Mouse (Mus musculus) CH12.LX (cell line): ENCODE data around the gene Eps15. TPM values are rescaled to one million over a fixed set of nuclear protein-coding genes. Genes with fewer than 3 reads are reported as not detected.

Experiments
- DNase-seq: peaks from one replicate; pipeline ENCODE4 v3.0.0-alpha.2; 2013; ENCODE audit errors: extremely low read depth
- H3K27ac ChIP-seq: 2 replicates; pipeline ENCODE4 v1.5.1; 2012; ENCODE audit warnings: low read depth, mild to moderate bottlenecking, control low read depth, moderate library complexity; ENCODE audit not compliant: insufficient read depth
- H3K27me3 ChIP-seq: replicated peaks from 2 replicates; pipeline ENCODE3; 2012; ENCODE audit warnings: inconsistent platforms
- H3K36me3 ChIP-seq, 2 experiments: replicated peaks in 1 of 2; 2 replicates each; pipeline versions ENCODE3 to v1.6.1; 2012; ENCODE audit warnings: inconsistent platforms in 1 of 2, low read length in 1 of 2, mild to moderate bottlenecking in 1 of 2, mixed read lengths in 1 of 2, moderate library complexity in 1 of 2; ENCODE audit not compliant: control insufficient read depth in 1 of 2, insufficient read depth in 1 of 2
- H3K4me1 ChIP-seq, 2 experiments: 2 replicates each; pipeline ENCODE4 v1.6.1; 2012; ENCODE audit warnings: inconsistent platforms in 1 of 2, moderate library complexity in 1 of 2; ENCODE audit not compliant: insufficient read depth in 2 of 2, control insufficient read depth in 1 of 2
- H3K4me2 ChIP-seq: 2 replicates; pipeline ENCODE4 v1.6.1; 2012; ENCODE audit warnings: low read depth, mild to moderate bottlenecking, control low read depth; ENCODE audit not compliant: poor library complexity, insufficient read depth, severe bottlenecking
- H3K4me3 ChIP-seq, 3 experiments: fragments of 150-350 bp in 1 of 3; sonication (generic) in 1 of 3; replicated peaks in 1 of 3; 2 replicates each; pipeline versions ENCODE3 to v1.5.1; 2011 to 2012; ENCODE audit warnings: low read depth in 2 of 3, low read length in 2 of 3, mild to moderate bottlenecking in 2 of 3, moderate library complexity in 2 of 3, control low read depth in 1 of 3, improper control_type of control experiment in 1 of 3, inconsistent platforms in 1 of 3, mixed read lengths in 1 of 3; ENCODE audit not compliant: poor library complexity in 1 of 3
- H3K79me2 ChIP-seq: replicated peaks from 2 replicates; pipeline ENCODE4 v1.6.1; 2012; ENCODE audit warnings: mild to moderate bottlenecking, moderate library complexity; ENCODE audit not compliant: control insufficient read depth, poor library complexity, insufficient read depth, severe bottlenecking; ENCODE audit errors: extremely low read depth
- H3K9ac ChIP-seq: 2 replicates; pipeline ENCODE4 v1.6.1; 2012; ENCODE audit warnings: low read depth, mild to moderate bottlenecking, control low read depth, moderate library complexity; ENCODE audit not compliant: insufficient read depth
- H3K9me3 ChIP-seq: replicated peaks from 2 replicates; pipeline ENCODE3; 2012; ENCODE audit warnings: low read length, inconsistent platforms, mixed read lengths
- BHLHE40 ChIP-seq: IDR thresholded peaks from 2 replicates; pipeline ENCODE4 v1.6.1; 2011; ENCODE audit warnings: mild to moderate bottlenecking, low read depth, low read length, improper control_type of control experiment
- CHD1 ChIP-seq: IDR thresholded peaks from 2 replicates; pipeline ENCODE4 v1.6.1; 2012; ENCODE audit warnings: low read depth, low read length, improper control_type of control experiment, inconsistent platforms
- CHD2 ChIP-seq: IDR thresholded peaks from 2 replicates; pipeline ENCODE4 v1.6.1; 2011; ENCODE audit warnings: low read length, improper control_type of control experiment
- CTCF ChIP-seq, 2 experiments: IDR thresholded peaks in 1 of 2; conservative IDR thresholded peaks in 1 of 2; 2 replicates each; pipeline ENCODE4 v1.5.1; 2011 to 2012; ENCODE audit warnings: low read depth in 2 of 2, low read length in 2 of 2, improper control_type of control experiment in 1 of 2, inconsistent platforms in 1 of 2, mild to moderate bottlenecking in 1 of 2, moderate library complexity in 1 of 2
- E2F4 ChIP-seq: IDR thresholded peaks from 2 replicates; pipeline ENCODE4 v1.6.1; 2011; ENCODE audit warnings: low read depth, low read length, improper control_type of control experiment; ENCODE audit not compliant: insufficient replicate concordance
- EP300 ChIP-seq: IDR thresholded peaks from 2 replicates; pipeline ENCODE4 v1.6.1; 2011; ENCODE audit warnings: low read length, improper control_type of control experiment
- ETS1 ChIP-seq: conservative IDR thresholded peaks from 2 replicates; pipeline ENCODE4 v1.6.1; 2012; ENCODE audit warnings: low read depth, mild to moderate bottlenecking, inconsistent platforms, low read length, improper control_type of control experiment, moderate library complexity
- IRF4 ChIP-seq: IDR thresholded peaks from 2 replicates; pipeline ENCODE4 v1.6.1; 2014; ENCODE audit warnings: low read depth, mild to moderate bottlenecking, inconsistent platforms, low read length, improper control_type of control experiment
- JUN ChIP-seq: IDR thresholded peaks from 2 replicates; pipeline ENCODE4 v1.6.1; 2011; ENCODE audit warnings: low read depth, mild to moderate bottlenecking, low read length, improper control_type of control experiment, moderate library complexity; ENCODE audit not compliant: insufficient read depth
- JUND ChIP-seq: conservative IDR thresholded peaks from 2 replicates; pipeline ENCODE4 v1.6.1; 2011; ENCODE audit warnings: low read depth, low read length, improper control_type of control experiment
- KAT2A ChIP-seq: IDR thresholded peaks from 2 replicates; pipeline ENCODE4 v1.6.1; 2012; ENCODE audit warnings: low read length, improper control_type of control experiment, inconsistent platforms; ENCODE audit not compliant: insufficient replicate concordance
- MAFK ChIP-seq: IDR thresholded peaks from 2 replicates; pipeline ENCODE4 v1.6.1; 2011; ENCODE audit warnings: low read length, improper control_type of control experiment; ENCODE audit not compliant: insufficient replicate concordance
- NRF1 ChIP-seq: IDR thresholded peaks from 2 replicates; pipeline ENCODE4 v1.6.1; 2014; ENCODE audit warnings: low read depth, mild to moderate bottlenecking, inconsistent platforms, low read length, improper control_type of control experiment, moderate library complexity
- PAX5 ChIP-seq: IDR thresholded peaks from 2 replicates; pipeline ENCODE4 v1.6.1; 2012; ENCODE audit warnings: low read length, inconsistent platforms, mixed read lengths
- POLR2AphosphoS2 ChIP-seq: IDR thresholded peaks from 2 replicates; pipeline ENCODE4 v1.6.1; 2011; ENCODE audit warnings: low read depth, low read length, improper control_type of control experiment
- RAD21 ChIP-seq: IDR thresholded peaks from 2 replicates; pipeline ENCODE4 v1.6.1; 2011; ENCODE audit warnings: low read depth, mild to moderate bottlenecking, low read length, improper control_type of control experiment, moderate library complexity
- UBTF ChIP-seq: IDR thresholded peaks from 2 replicates; pipeline ENCODE4 v1.6.1; 2012; ENCODE audit warnings: low read depth, mild to moderate bottlenecking, inconsistent platforms, low read length, improper control_type of control experiment, moderate library complexity
- USF2 ChIP-seq: conservative IDR thresholded peaks from 2 replicates; pipeline ENCODE4 v1.6.1; 2011; ENCODE audit warnings: low read depth, low read length, improper control_type of control experiment
- ZC3H11A ChIP-seq: IDR thresholded peaks from 2 replicates; pipeline ENCODE4 v1.6.1; 2012; ENCODE audit warnings: low read depth, mild to moderate bottlenecking, inconsistent platforms, low read length, improper control_type of control experiment
- ZMIZ1 ChIP-seq: IDR thresholded peaks from 2 replicates; pipeline ENCODE4 v1.6.1; 2012; ENCODE audit warnings: low read depth, mild to moderate bottlenecking, inconsistent platforms, low read length, improper control_type of control experiment
- ZNF384 ChIP-seq: IDR thresholded peaks from 2 replicates; pipeline ENCODE4 v1.6.1; 2012; ENCODE audit warnings: low read depth, low read length, improper control_type of control experiment, inconsistent platforms
- dilution Hi-C: fragments of 300-500 bp; cut with MboI; formaldehyde crosslinking; loops from 2 replicates; pipeline ENCODE4 v1.14.3; 2020; ENCODE audit warnings: low sequenced_read_pairs; ENCODE audit not compliant: extremely low pct_unique_long_range_greater_than_20kb, extremely low pct_ligation_motif_present
- in situ Hi-C: fragments of 300-500 bp; cut with MboI; formaldehyde crosslinking; loops from 3 replicates; pipeline ENCODE4 v1.14.3; 2019; ENCODE audit warnings: low sequenced_read_pairs, low pct_ligation_motif_present, low pct_unique_long_range_greater_than_20kb, mixed read lengths
- polyA plus RNA-seq: library from polyadenylated mRNA; unstranded; fragments of >175 nt; gene quantifications from 2 replicates; pipeline ENCODE4 v1.2.1, GENCODE M21; 2012; ENCODE audit warnings: low read depth; ENCODE audit not compliant: insufficient read length
- total RNA-seq, 2 experiments: library from RNA; depleted of rRNA; stranded (reverse); fragments of 300-350 nt in 1 of 2; fragments of >200 nt in 1 of 2; gene quantifications; 2 replicates each; pipeline ENCODE4 v1.2.3; 2012 to 2014

Gene Eps15
- total and polyA plus RNA-seq, 3 experiments: 23.4 to 60.4 (median 39.6) TPM

DNA sequence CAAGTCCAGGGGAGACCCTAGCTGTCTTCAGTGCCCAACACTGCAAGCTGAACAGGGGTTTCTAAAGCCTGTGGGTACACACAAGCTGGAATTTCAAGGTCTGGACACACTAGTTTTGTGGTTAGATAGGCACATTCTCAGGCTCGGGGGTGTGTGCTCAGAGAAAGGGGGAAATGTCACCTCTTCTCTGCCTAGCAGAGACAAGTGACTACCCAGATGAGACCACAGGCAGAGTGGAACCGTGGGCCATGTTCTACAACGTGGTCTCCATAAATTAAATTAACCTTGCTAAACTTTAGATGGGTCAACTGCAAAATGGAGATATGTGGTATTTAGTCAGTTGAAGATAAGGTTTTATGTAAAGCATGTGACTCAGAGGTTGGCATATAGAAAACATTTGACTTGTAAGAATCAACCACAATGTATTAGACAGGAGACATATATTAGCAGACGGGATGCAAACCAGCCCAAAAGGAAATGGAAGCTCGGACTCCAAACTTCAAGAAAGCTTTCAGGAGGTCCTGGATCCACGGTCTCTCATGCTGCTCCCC lies 113.2 kb downstream of the Eps15 start:
- no peak for DNase-seq
- Histone ChIP-seq H3K79me2 (no peaks in the 10 kb centered on the region), H3K4me3 (no peak overlapping the region), H3K36me3 (peaks cover 0 to 29% of the 10 kb centered on the region in 2 experiments), H3K4me1 (peaks cover 0 to 12% of the 10 kb centered on the region in 2 experiments; a peak in 2 of 4 replicates), H3K27me3 (no peaks in the 10 kb centered on the region), H3K9me3 (no peaks in the 10 kb centered on the region), H3K9ac (no peak overlapping the region), H3K4me2 (no peak overlapping the region), H3K27ac (no peak overlapping the region)
- TF ChIP-seq CTCF (conservative IDR thresholded peaks at IDR 0.05 in 1 of 2, IDR thresholded peaks at IDR 0.05 in 1 of 2; ENCODE audit: low read depth in 2 of 2, low read length in 2 of 2): no peak
- no peak for TF ChIP-seq KAT2A
- TF ChIP-seq JUN: no peak
- dilution Hi-C loops (no loop called here), in situ Hi-C loops (no loop called here)

DNA sequence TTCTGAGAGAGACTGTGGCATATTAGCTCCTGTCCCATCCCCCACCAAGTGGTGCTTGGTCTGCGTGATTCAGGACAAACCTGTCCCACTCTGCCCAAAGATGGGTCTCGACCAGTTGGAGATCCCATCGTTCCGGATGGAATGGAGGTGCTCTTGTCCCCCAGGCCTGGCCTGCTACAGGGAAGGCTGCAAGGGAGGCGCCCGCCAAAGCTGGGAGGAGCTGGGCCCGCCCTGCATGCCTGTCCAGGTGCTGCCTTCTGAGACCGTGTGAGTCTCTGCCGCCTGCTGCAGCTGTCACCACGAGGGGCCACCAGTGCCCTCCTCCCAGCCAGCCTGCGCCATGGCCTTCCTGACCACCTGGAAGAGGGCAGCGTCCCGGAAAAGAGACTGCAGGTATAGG lies 113.8 kb downstream of the Eps15 start:
- H3K36me3 ChIP-seq: peaks cover 0 to 23% of the 10 kb centered on the region in 2 experiments
- in situ Hi-C loops: no loop called here
- H3K9ac ChIP-seq: no peak overlapping the region
- H3K27me3 ChIP-seq: no peaks in the 10 kb centered on the region
- peaks cover 0 to 15% of the 10 kb centered on the region in 2 experiments; a peak in 2 of 4 replicates for H3K4me1 ChIP-seq
- no peaks in the 10 kb centered on the region for H3K9me3 ChIP-seq
- H3K4me2 ChIP-seq: no peak overlapping the region
- no peak overlapping the region for H3K27ac ChIP-seq
- H3K4me3 ChIP-seq: no peak overlapping the region
- DNase-seq: no peak
- no peaks in the 10 kb centered on the region for H3K79me2 ChIP-seq
- dilution Hi-C loops: no loop called here
- TF ChIP-seq ZMIZ1 (no peak), NRF1 (no peak), IRF4 (no peak), UBTF (no peak), CHD1 (no peak), BHLHE40 (no peak), E2F4 (no peak), ZNF384 (no peak), EP300 (no peak), USF2 (no peak), JUND (no peak), POLR2AphosphoS2 (no peak), CHD2 (no peak), ETS1 (no peak), ZC3H11A (no peak), MAFK (no peak), RAD21 (no peak), PAX5 (no peak)
- TF ChIP-seq, all 38 proteins: peak for 0
